Comparison of ENCODE assay signal across 28 mouse cellular contexts in the genomic region with DNA sequence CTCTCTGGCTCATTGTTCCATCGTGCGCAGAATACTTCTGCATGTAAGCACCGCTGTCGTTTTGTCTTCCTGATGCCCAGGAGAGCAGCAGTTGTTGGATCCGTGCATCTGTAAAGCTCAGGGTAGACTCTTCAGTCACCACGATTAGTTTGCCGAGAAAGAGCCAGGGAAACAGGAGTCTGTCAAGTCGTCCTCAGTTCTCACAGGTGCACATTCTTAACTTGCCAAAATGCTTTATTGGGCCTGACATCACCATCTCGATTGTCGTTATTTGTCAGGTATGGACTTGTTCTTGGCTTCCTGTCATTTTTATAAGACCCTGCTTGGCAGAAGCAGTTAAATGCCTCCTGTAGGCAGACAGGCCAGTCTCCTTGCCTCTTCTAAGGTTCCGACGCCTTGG.
A peak's percentile ranks its signal among the peaks of the same experiment; 100 is the strongest.
DNase-seq lines count a peak whose midpoint lies in the region; ATAC-seq lines count a peak whose summit lies in the region.
"Had no signal": no experiment of that assay in that cellular context is flagged by ENCODE, and none has a peak within 500 bp of the region (broad histone marks: within the 10 kb centered on the region; RNA-seq: fewer than 3 reads in every experiment).

No protein-coding gene starts in this region.

- ATAC-seq in embryonic facial prominence, embryonic 14.5 days (ENCODE audit: low read depth) = no peak
- no peak for ATAC-seq in forebrain, embryonic 12.5 days (ENCODE audit: low FRiP score)
- ATAC-seq: activated CD4-positive, CD25-positive, alpha-beta regulatory T cell, adult 4 months; CD4-positive, CD25-positive, alpha-beta regulatory T cell, adult 4 months; forebrain, embryonic 14.5 days; forebrain, postnatal 0 days; hindbrain, postnatal 0 days; inflammation-experienced regulatory T-cells, adult 6 months; intestine, embryonic 16.5 days had no signal

- H3K27me3 ChIP-seq in embryonic facial prominence, embryonic 14.5 days (replicated peaks; ENCODE audit: control insufficient read depth, insufficient read depth, low read length) = no peaks in the 10 kb centered on the region
- no peaks in the 10 kb centered on the region for H3K27me3 ChIP-seq in forebrain, embryonic 12.5 days
- H3K27me3 ChIP-seq: embryonic facial prominence, embryonic 12.5 days; heart, embryonic 13.5 days had no signal

- H3K4me1 ChIP-seq in brown adipose tissue, adult 24 weeks (ENCODE audit: control insufficient read depth, insufficient read depth, insufficient read length, low read length) = peaks cover 7% of the 10 kb centered on the region; the same call in 1 of the 2 replicates
- H3K4me1 ChIP-seq in embryonic facial prominence, embryonic 14.5 days (ENCODE audit: control insufficient read depth, insufficient read depth, low read length) = no peaks in the 10 kb centered on the region; the same call in 1 of the 2 replicates
- peaks cover 10% of the 10 kb centered on the region for H3K4me1 ChIP-seq in forebrain, embryonic 12.5 days

- WGBS in embryonic facial prominence, embryonic 14.5 days = 71% methylated on average over 12 of the region's 12 CpGs
- 90% methylated on average over 12 of the region's 12 CpGs for WGBS in forebrain, embryonic 12.5 days

- DNase-seq in heart, adult 11 months = peak; percentile 76
- no peak for DNase-seq in heart, adult 9 months (ENCODE audit: low spot score in 2 of 2)
- DNase-seq in embryonic facial prominence, embryonic 14.5 days (ENCODE audit: low spot score) = peak; percentile 63
- DNase-seq in gonadal fat pad, adult 2 months (ENCODE audit: low read depth) = peak; percentile 63
- DNase-seq: adrenal gland, adult 8-10 months; adrenal gland, postnatal 25 days; cerebellum, adult 18-20 months; cerebellum, adult 9-10 months; cerebellum, postnatal 14 days; forebrain, postnatal 0 days; gastrocnemius, postnatal 10 days; gastrocnemius, postnatal 36 days; heart, adult 18-20 months; heart, postnatal 14 days; heart, postnatal 4 days; kidney, adult 18-20 months had no signal

- H3K9me3 ChIP-seq in embryonic facial prominence, embryonic 14.5 days (ENCODE audit: control insufficient read depth, low read length) = no peaks in the 10 kb centered on the region
- no peaks in the 10 kb centered on the region for H3K9me3 ChIP-seq in forebrain, embryonic 12.5 days
- H3K9me3 ChIP-seq: embryonic facial prominence, embryonic 12.5 days; heart, embryonic 10.5 days; heart, embryonic 13.5 days had no signal

- H3K9ac ChIP-seq in embryonic facial prominence, embryonic 14.5 days (ENCODE audit: low read depth, low read length) = no peak overlapping the region
- no peak overlapping the region for H3K9ac ChIP-seq in forebrain, embryonic 12.5 days
- H3K9ac ChIP-seq: embryonic facial prominence, embryonic 12.5 days; forebrain, postnatal 0 days; heart, embryonic 13.5 days; hindbrain, embryonic 14.5 days had no signal

- no peak overlapping the region for H3K4me3 ChIP-seq in brown adipose tissue, adult 24 weeks (ENCODE audit: insufficient read depth, low read depth, low read length)
- H3K4me3 ChIP-seq in embryonic facial prominence, embryonic 14.5 days (ENCODE audit: low read depth, low read length) = no peak overlapping the region
- H3K4me3 ChIP-seq in forebrain, embryonic 12.5 days (replicated peaks) = no peak overlapping the region
- H3K4me3 ChIP-seq: embryonic facial prominence, embryonic 12.5 days; heart, embryonic 10.5 days; heart, embryonic 13.5 days had no signal

- no peak overlapping the region for H3K4me2 ChIP-seq in embryonic facial prominence, embryonic 14.5 days (ENCODE audit: low read depth, low read length)
- no peak overlapping the region for H3K4me2 ChIP-seq in forebrain, embryonic 12.5 days
- H3K4me2 ChIP-seq: embryonic facial prominence, embryonic 12.5 days; heart, embryonic 13.5 days; hindbrain, embryonic 14.5 days had no signal

- peaks cover 15% of the 10 kb centered on the region; the same call in 1 of the 2 replicates for H3K36me3 ChIP-seq in embryonic facial prominence, embryonic 14.5 days (ENCODE audit: control insufficient read depth, insufficient read depth, low read length)
- peaks cover 12% of the 10 kb centered on the region for H3K36me3 ChIP-seq in forebrain, embryonic 12.5 days (replicated peaks)

- peak overlapping the region; percentile 36; the same call in 1 of the 2 replicates for H3K27ac ChIP-seq in brown adipose tissue, adult 24 weeks (replicated peaks; ENCODE audit: low read depth, low read length)
- H3K27ac ChIP-seq in embryonic facial prominence, embryonic 14.5 days (replicated peaks; ENCODE audit: low read depth, low read length) = no peak overlapping the region; the same call in 1 of the 2 replicates
- no peak overlapping the region for H3K27ac ChIP-seq in forebrain, embryonic 12.5 days
- H3K27ac ChIP-seq: embryonic facial prominence, embryonic 12.5 days; heart, embryonic 10.5 days; heart, embryonic 13.5 days; hindbrain, embryonic 14.5 days; hindbrain, postnatal 0 days had no signal

Comparison
In these comparisons a context has a peak if more than half of its experiments do, and no peak if none do; other contexts are left out.
1. DNase-seq: peak in heart, adult 11 months (single experiment), embryonic facial prominence, embryonic 14.5 days (single experiment) and gonadal fat pad, adult 2 months (single experiment); none in heart, adult 9 months (0 of 2).